Mouse (Mus musculus) bone marrow, adult 2 months (tissue): ENCODE measurements around the gene Kcnk12.

Experiments
- CTCF ChIP-seq: fragments of 200-500 bp; IDR thresholded peaks from 2 replicates; pipeline ENCODE4 v1.5.1; 2011; ENCODE audit warnings: low read length, control low read depth; ENCODE audit not compliant: control insufficient read depth, insufficient read depth
- POLR2A ChIP-seq: fragments of 200-500 bp; IDR thresholded peaks from 2 replicates; pipeline ENCODE4 v1.6.1; 2011; ENCODE audit warnings: low read depth, mild to moderate bottlenecking, control low read depth, low read length, borderline replicate concordance; ENCODE audit not compliant: control insufficient read depth

DNA sequence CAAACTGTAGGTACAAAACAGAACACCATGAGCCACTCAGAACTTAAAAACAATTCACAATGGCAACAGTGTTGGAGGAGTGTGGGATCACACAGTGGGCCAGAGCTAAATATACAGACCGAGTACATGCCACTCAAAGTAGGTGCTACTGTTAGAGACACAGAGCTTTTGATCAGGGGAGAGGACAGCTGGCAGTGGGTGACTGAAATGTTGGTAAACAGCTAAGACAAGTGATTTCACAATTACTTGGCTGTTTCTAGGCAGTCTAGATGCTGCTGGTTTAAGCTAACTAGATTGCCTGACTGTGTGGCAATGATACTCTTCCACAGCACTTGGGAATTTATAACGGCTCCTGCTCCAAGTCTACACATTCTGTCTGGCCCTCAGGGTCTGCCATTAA is 17.6 kb downstream of the Kcnk12 start:
- TF ChIP-seq CTCF (no peak), POLR2A (no peak)
